Mouse (Mus musculus) layer of hippocampus, postnatal 25 days (tissue): ENCODE data around the gene Rab4b. TPM values are rescaled to one million over a fixed set of nuclear protein-coding genes. Genes with fewer than 3 reads are reported as not detected.

ENCODE experiments used
- microRNA-seq, 2 experiments: library from miRNA; unstranded; fragments of <30 nt; microRNA quantifications; one replicate each; pipeline ENCODE4 v1.2.0; 2021
- total RNA-seq, 2 experiments: library from RNA; stranded (reverse); gene quantifications; 2 replicates each; pipeline ENCODE4 v1.2.3; 2021

Rab4b gene
- total RNA-seq, 2 experiments from 2014 or later: 89.6 to 92.5 TPM

Small RNAs within 50 kb of the gene (microRNA-seq; reads per million reads assigned to microRNA genes)
- 0 to 0.20 reads per million in 2 experiments for gene Mir1191
- 0 to 1.8 reads per million in 2 experiments for gene Mir3101

Other genes with a start within 250 kb of the Rab4b start
- not detected for gene Cyp2a22, start 239.5 kb downstream of the Rab4b start, total RNA-seq
- gene Cyp2a12, start 149.8 kb downstream of the Rab4b start, total RNA-seq: not detected
- gene Cyp2f2, start 59.0 kb downstream of the Rab4b start, total RNA-seq: under 1 TPM in 1 of 2 experiments, not detected in 1; 0.20 TPM
- gene Cyp2t4, start 25.2 kb downstream of the Rab4b start, total RNA-seq: not detected
- 10 to 100 TPM; 91.6 to 99.5 TPM for gene Egln2, start 12.1 kb downstream of the Rab4b start, total RNA-seq
- not detected for gene Gm21983, start 2.2 kb upstream of the Rab4b start, total RNA-seq
- gene Mia, start 2.3 kb upstream of the Rab4b start, total RNA-seq: 1 to 10 TPM; 2.3 to 2.4 TPM
- 10 to 100 TPM; 22.4 to 25.9 TPM for gene BC024978, start 16.9 kb upstream of the Rab4b start, total RNA-seq
- 10 to 100 TPM; 83.1 to 89.2 TPM for gene Snrpa, start 17.4 kb upstream of the Rab4b start, total RNA-seq
- 1 to 10 TPM; 7.2 to 8.3 TPM for gene Itpkc, start 49.8 kb upstream of the Rab4b start, total RNA-seq
- 10 to 100 TPM; 33.8 to 36.0 TPM for gene Coq8b, start 54.1 kb upstream of the Rab4b start, total RNA-seq
- 100 to 1,000 TPM; 147 to 149 TPM for gene Numbl, start 79.5 kb upstream of the Rab4b start, total RNA-seq
- gene Ltbp4, start 158.8 kb upstream of the Rab4b start, total RNA-seq: 10 to 100 TPM; 47.2 to 61.7 TPM
- 10 to 100 TPM; 19.7 to 30.4 TPM for gene Shkbp1, start 177.1 kb upstream of the Rab4b start, total RNA-seq
- gene Gm20479, start 178.5 kb upstream of the Rab4b start, total RNA-seq: not detected